27 mouse cellular contexts compared by ENCODE assay signal in the genomic region with DNA sequence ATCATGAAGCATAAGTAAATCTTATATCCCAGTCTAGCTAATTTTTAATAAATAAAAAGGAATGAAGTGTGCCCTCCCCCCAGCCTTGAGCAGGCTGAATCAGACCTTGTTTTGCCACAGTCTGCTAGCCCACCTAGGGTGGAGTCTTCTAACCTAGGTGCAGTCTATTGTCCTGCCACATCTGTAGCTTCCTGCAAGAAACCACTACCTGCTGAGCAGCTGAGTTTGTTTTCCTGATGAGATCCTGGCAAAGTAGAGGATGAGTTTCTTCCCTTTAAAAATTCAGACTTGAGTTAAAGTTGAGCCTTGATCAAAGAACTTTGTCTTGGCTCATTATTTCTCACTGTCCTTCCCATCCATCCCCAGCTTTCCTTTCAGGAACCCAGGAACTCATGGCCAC.
"Had no signal": no experiment of that assay in that cellular context is flagged by ENCODE, and none has a peak within 500 bp of the region (broad histone marks: within the 10 kb centered on the region; RNA-seq: fewer than 3 reads in every experiment).

No protein-coding gene starts in this region.

- H3K36me3 ChIP-seq: heart, embryonic 13.5 days; heart, embryonic 15.5 days; hindbrain, embryonic 12.5 days; intestine, embryonic 15.5 days; limb, embryonic 13.5 days; limb, embryonic 15.5 days; liver, embryonic 12.5 days had no signal

- H3K4me2 ChIP-seq: heart, embryonic 11.5 days; heart, embryonic 13.5 days; heart, embryonic 15.5 days; hindbrain, embryonic 12.5 days; hindbrain, embryonic 14.5 days; intestine, embryonic 15.5 days; limb, embryonic 13.5 days; limb, embryonic 15.5 days; liver, embryonic 12.5 days had no signal

- ATAC-seq: hindbrain, embryonic 16.5 days; inflammation-experienced regulatory T-cells, adult 6 months; intestine, embryonic 15.5 days; intestine, postnatal 0 days; liver, embryonic 12.5 days had no signal

- H3K27ac ChIP-seq: heart, adult 2 months; heart, embryonic 13.5 days; heart, embryonic 15.5 days; hindbrain, embryonic 12.5 days; hindbrain, embryonic 14.5 days; intestine, embryonic 15.5 days; kidney, postnatal 0 days; limb, embryonic 13.5 days; limb, embryonic 15.5 days; liver, embryonic 12.5 days; liver, embryonic 14.5 days had no signal

- H3K4me3 ChIP-seq: heart, adult 2 months; heart, embryonic 13.5 days; heart, embryonic 15.5 days; hindbrain, embryonic 12.5 days; intestine, embryonic 15.5 days; limb, embryonic 13.5 days; limb, embryonic 15.5 days; liver, embryonic 12.5 days had no signal

- H3K4me1 ChIP-seq: heart, embryonic 13.5 days; heart, embryonic 15.5 days; hindbrain, embryonic 12.5 days; intestine, embryonic 15.5 days; limb, embryonic 13.5 days; limb, embryonic 15.5 days; liver, embryonic 12.5 days had no signal

- DNase-seq: gastrocnemius, postnatal 14 days; gastrocnemius, postnatal 36 days; heart, adult 11 months; heart, adult 2 months; heart, postnatal 14 days; heart, postnatal 36 days; kidney, adult 18-20 months; kidney, adult 8-10 months; kidney, postnatal 14 days; kidney, postnatal 36 days; layer of hippocampus, adult 9-11 months; layer of hippocampus, postnatal 36 days; left cerebral cortex, postnatal 4 days had no signal

- H3K9me3 ChIP-seq: heart, embryonic 13.5 days; heart, embryonic 15.5 days; hindbrain, embryonic 12.5 days; intestine, embryonic 15.5 days; limb, embryonic 13.5 days; limb, embryonic 15.5 days; liver, embryonic 12.5 days had no signal

- H3K27me3 ChIP-seq: heart, embryonic 13.5 days; heart, embryonic 15.5 days; hindbrain, embryonic 12.5 days; intestine, embryonic 15.5 days; limb, embryonic 13.5 days; limb, embryonic 15.5 days; liver, embryonic 12.5 days had no signal

- H3K9ac ChIP-seq: heart, embryonic 13.5 days; heart, embryonic 15.5 days; hindbrain, embryonic 12.5 days; hindbrain, embryonic 14.5 days; intestine, embryonic 15.5 days; limb, embryonic 13.5 days; limb, embryonic 15.5 days; liver, embryonic 12.5 days; liver, embryonic 14.5 days had no signal
